Comparison of ENCODE assay signal across 10 mouse cellular contexts in the genomic region with DNA sequence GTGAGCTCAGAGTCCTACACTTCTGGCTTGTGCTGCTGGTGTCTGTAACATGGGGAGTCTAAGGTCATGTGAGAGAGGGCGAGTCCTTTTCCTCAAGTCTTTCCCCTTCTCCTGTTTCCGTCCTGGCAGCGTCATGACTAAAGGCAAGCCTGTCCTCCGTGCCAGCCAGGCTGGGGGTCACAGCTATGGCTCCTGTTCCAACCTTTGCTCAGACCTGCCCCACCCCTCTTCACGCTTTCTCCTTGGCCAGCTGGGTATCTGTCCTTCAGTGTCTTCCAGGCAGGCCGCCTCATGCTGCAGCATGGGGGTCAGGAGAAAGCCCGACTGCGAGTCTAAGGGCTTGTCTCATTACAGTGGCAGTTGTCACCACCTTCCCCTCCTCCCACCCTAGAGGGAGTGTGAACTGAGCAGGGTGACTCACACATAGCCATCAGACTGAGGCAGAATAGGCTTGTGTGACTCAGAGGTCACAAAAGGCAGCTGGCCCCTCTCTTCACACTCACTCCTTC. TPM values are rescaled to one million over a fixed set of nuclear protein-coding genes. Genes with fewer than 3 reads are reported as not detected.
DNase-seq lines count a peak whose midpoint lies in the region; ATAC-seq and TF ChIP-seq lines count a peak whose summit lies in the region.
"Had no signal": no experiment of that assay in that cellular context is flagged by ENCODE, and none has a peak within 500 bp of the region (broad histone marks: within the 10 kb centered on the region; RNA-seq: fewer than 3 reads in every experiment).

No protein-coding gene starts in this region.

- TF ChIP-seq EP300 in stomach, postnatal 0 days (optimal IDR thresholded peaks at IDR 0.05) = no peak

- no peak overlapping the region for H3K4me3 ChIP-seq in midbrain, embryonic 13.5 days (replicated peaks)
- no peak overlapping the region for H3K4me3 ChIP-seq in midbrain, embryonic 11.5 days (ENCODE audit: low read depth, low read length)
- no peak overlapping the region for H3K4me3 ChIP-seq in kidney, adult 2 months (ENCODE audit: insufficient read depth, low read depth, low read length)
- no peak overlapping the region for H3K4me3 ChIP-seq in stomach, postnatal 0 days (ENCODE audit: low read depth, low read length)
- H3K4me3 ChIP-seq in midbrain, embryonic 15.5 days = no peak overlapping the region

- H3K4me1 ChIP-seq in midbrain, embryonic 13.5 days (replicated peaks) = no peaks in the 10 kb centered on the region
- no peaks in the 10 kb centered on the region for H3K4me1 ChIP-seq in midbrain, embryonic 11.5 days (ENCODE audit: control insufficient read depth, insufficient read depth, low read length)
- H3K4me1 ChIP-seq in kidney, adult 2 months (ENCODE audit: control insufficient read depth, insufficient read depth, low read length) = peaks cover 11% of the 10 kb centered on the region; the same call in 1 of the 2 replicates
- H3K4me1 ChIP-seq in stomach, postnatal 0 days (replicated peaks; ENCODE audit: control insufficient read depth, insufficient read depth) = no peaks in the 10 kb centered on the region
- H3K4me1 ChIP-seq in midbrain, embryonic 15.5 days = no peaks in the 10 kb centered on the region

- ATAC-seq in midbrain, embryonic 13.5 days = peak; percentile 17; the same call in 1 of the 2 replicates
- ATAC-seq in midbrain, embryonic 11.5 days (ENCODE audit: low FRiP score) = no peak
- ATAC-seq in stomach, postnatal 0 days (ENCODE audit: low FRiP score, low TSS enrichment) = peak; percentile 90
- ATAC-seq in megakaryocyte, adult 5-6 weeks (ENCODE audit: poor library complexity, severe bottlenecking) = no peak
- ATAC-seq in midbrain, embryonic 15.5 days (replicated peaks) = no peak

- no peak overlapping the region for H3K9ac ChIP-seq in midbrain, embryonic 13.5 days (replicated peaks)
- H3K9ac ChIP-seq in midbrain, embryonic 11.5 days (ENCODE audit: low read length) = no peak overlapping the region
- H3K9ac ChIP-seq in stomach, postnatal 0 days (ENCODE audit: low read length) = no peak overlapping the region
- H3K9ac ChIP-seq in midbrain, embryonic 15.5 days = no peak overlapping the region

- no peak for TF ChIP-seq POLR2A in kidney, adult 2 months (IDR thresholded peaks at IDR 0.05; ENCODE audit: low read depth, low read length)

- WGBS in midbrain, embryonic 13.5 days = 79% methylated on average over 8 of the region's 8 CpGs
- WGBS in midbrain, embryonic 11.5 days = 84% methylated on average over 8 of the region's 8 CpGs
- WGBS in kidney, adult 2 months = 38% methylated on average over 8 of the region's 8 CpGs
- 48% methylated on average over 8 of the region's 8 CpGs for WGBS in stomach, postnatal 0 days
- WGBS in midbrain, embryonic 15.5 days = 75% methylated on average over 8 of the region's 8 CpGs

- no peak for DNase-seq in midbrain, embryonic 11.5 days (ENCODE audit: low spot score, missing footprints)
- peak; percentile 40 for DNase-seq in fibroblast of lung, adult 2 months (ENCODE audit: low read depth)
- peak; percentile 82 for DNase-seq in kidney, adult 2 months
- peak; percentile 78 for DNase-seq in stomach, postnatal 0 days (ENCODE audit: low spot score)
- no peak for DNase-seq in layer of hippocampus, postnatal 25 days (ENCODE audit: extremely low spot score in 1 of 2, low spot score in 1 of 2)

- H3K36me3 ChIP-seq in midbrain, embryonic 13.5 days = no peaks in the 10 kb centered on the region
- no peaks in the 10 kb centered on the region for H3K36me3 ChIP-seq in midbrain, embryonic 11.5 days (ENCODE audit: control insufficient read depth, insufficient read depth, low read length)
- no peaks in the 10 kb centered on the region for H3K36me3 ChIP-seq in kidney, adult 2 months (ENCODE audit: control insufficient read depth, insufficient read depth, low read length)
- H3K36me3 ChIP-seq in stomach, postnatal 0 days (ENCODE audit: control insufficient read depth, insufficient read depth, low read length) = no peaks in the 10 kb centered on the region
- no peaks in the 10 kb centered on the region for H3K36me3 ChIP-seq in midbrain, embryonic 15.5 days (replicated peaks)

- H3K27ac ChIP-seq in midbrain, embryonic 13.5 days = no peak overlapping the region
- H3K27ac ChIP-seq in midbrain, embryonic 11.5 days (ENCODE audit: low read depth, low read length) = no peak overlapping the region
- peak overlapping the region; percentile 47; the same call in 1 of the 2 replicates for H3K27ac ChIP-seq in kidney, adult 2 months (ENCODE audit: insufficient read depth, low read depth, low read length)
- H3K27ac ChIP-seq in stomach, postnatal 0 days (replicated peaks) = peak overlapping the region; percentile 67
- no peak overlapping the region for H3K27ac ChIP-seq in midbrain, embryonic 15.5 days
- H3K27ac ChIP-seq: macrophage had no signal

- no peaks in the 10 kb centered on the region for H3K9me3 ChIP-seq in midbrain, embryonic 13.5 days
- H3K9me3 ChIP-seq in midbrain, embryonic 11.5 days (ENCODE audit: control insufficient read depth, low read length) = no peaks in the 10 kb centered on the region
- no peaks in the 10 kb centered on the region for H3K9me3 ChIP-seq in stomach, postnatal 0 days (ENCODE audit: control insufficient read depth, low read length)
- H3K9me3 ChIP-seq in midbrain, embryonic 15.5 days = no peaks in the 10 kb centered on the region

- no peaks in the 10 kb centered on the region for H3K27me3 ChIP-seq in midbrain, embryonic 13.5 days
- H3K27me3 ChIP-seq in midbrain, embryonic 11.5 days (ENCODE audit: control insufficient read depth, insufficient read depth, low read length) = no peaks in the 10 kb centered on the region
- no peaks in the 10 kb centered on the region for H3K27me3 ChIP-seq in kidney, adult 2 months (replicated peaks; ENCODE audit: control insufficient read depth, insufficient read depth, low read length)
- no peaks in the 10 kb centered on the region for H3K27me3 ChIP-seq in stomach, postnatal 0 days (ENCODE audit: control insufficient read depth, insufficient read depth, low read length)
- no peaks in the 10 kb centered on the region for H3K27me3 ChIP-seq in midbrain, embryonic 15.5 days (replicated peaks)

- no peak overlapping the region for H3K4me2 ChIP-seq in midbrain, embryonic 13.5 days (replicated peaks)
- H3K4me2 ChIP-seq in midbrain, embryonic 11.5 days = no peak overlapping the region
- no peak overlapping the region for H3K4me2 ChIP-seq in stomach, postnatal 0 days (replicated peaks; ENCODE audit: low read depth)
- H3K4me2 ChIP-seq in midbrain, embryonic 15.5 days = no peak overlapping the region

- no peak for TF ChIP-seq CTCF in kidney, adult 2 months (conservative IDR thresholded peaks at IDR 0.05; ENCODE audit: insufficient read depth, insufficient read length, low read depth, low read length)
- no peak for TF ChIP-seq CTCF in stomach, postnatal 0 days (IDR thresholded peaks at IDR 0.05; ENCODE audit: low read depth)

RNA-seq across cellular contexts. Expression of a gene that starts 23.0 kb away (rescaled TPM):
- polyA plus RNA-seq in midbrain, embryonic 13.5 days (2015; fragmentation: Nextera tagmentation; extraction: Ambion mirVana) = 2.2 and 3.0 TPM in 2 replicates
- 10.1 and 13.0 TPM in 2 replicates for polyA plus RNA-seq in midbrain, embryonic 11.5 days (2014; fragmentation: Nextera tagmentation; extraction: Ambion mirVana)
- polyA plus RNA-seq in kidney, adult 2 months (2012; rRNA removed) = 29.6 and 29.7 TPM in 2 replicates
- 8.7 and 9.4 TPM in 2 replicates for polyA plus RNA-seq in stomach, postnatal 0 days (2015; fragmentation: Nextera tagmentation; extraction: Ambion mirVana)
- not detected for total RNA-seq in layer of hippocampus, postnatal 25 days (2021)
- total RNA-seq in megakaryocyte, adult 5-6 weeks (2015) = 1.6 TPM in 2 replicates
- total RNA-seq in megakaryocyte, adult 5-6 weeks (2017) = 1.4 and 3.0 TPM in 2 replicates
- polyA plus RNA-seq in midbrain, embryonic 15.5 days (2015; fragmentation: Nextera tagmentation; extraction: Ambion mirVana) = 1.3 and 1.9 TPM in 2 replicates
- polyA plus RNA-seq: testis, adult 2 months had no signal

RNA-seq across cellular contexts. Expression of a gene that starts 32.9 kb away (rescaled TPM):
- 11.1 and 12.8 TPM in 2 replicates for polyA plus RNA-seq in midbrain, embryonic 13.5 days (2015; fragmentation: Nextera tagmentation; extraction: Ambion mirVana)
- polyA plus RNA-seq in midbrain, embryonic 11.5 days (2014; fragmentation: Nextera tagmentation; extraction: Ambion mirVana) = 8.7 and 9.8 TPM in 2 replicates
- polyA plus RNA-seq in kidney, adult 2 months (2012; rRNA removed) = 286 and 363 TPM in 2 replicates
- polyA plus RNA-seq in stomach, postnatal 0 days (2015; fragmentation: Nextera tagmentation; extraction: Ambion mirVana) = 307 and 320 TPM in 2 replicates
- 100 to 1,000 TPM; 100 to 121 TPM for total RNA-seq in layer of hippocampus, postnatal 25 days (2021)
- 10.8 and 11.3 TPM in 2 replicates for total RNA-seq in megakaryocyte, adult 5-6 weeks (2015)
- 9.1 and 14.0 TPM in 2 replicates for total RNA-seq in megakaryocyte, adult 5-6 weeks (2017)
- 21.4 and 22.0 TPM in 2 replicates for polyA plus RNA-seq in midbrain, embryonic 15.5 days (2015; fragmentation: Nextera tagmentation; extraction: Ambion mirVana)

RNA-seq across cellular contexts. Expression of a gene that starts 51.8 kb away (rescaled TPM):
- polyA plus RNA-seq in midbrain, embryonic 13.5 days (2015; fragmentation: Nextera tagmentation; extraction: Ambion mirVana) = 102 and 106 TPM in 2 replicates
- polyA plus RNA-seq in midbrain, embryonic 11.5 days (2014; fragmentation: Nextera tagmentation; extraction: Ambion mirVana) = 38.8 and 43.1 TPM in 2 replicates
- 1.8 and 2.4 TPM in 2 replicates for polyA plus RNA-seq in kidney, adult 2 months (2012; rRNA removed)
- 8.7 and 9.1 TPM in 2 replicates for polyA plus RNA-seq in stomach, postnatal 0 days (2015; fragmentation: Nextera tagmentation; extraction: Ambion mirVana)
- 100 to 1,000 TPM; 102 to 107 TPM for total RNA-seq in layer of hippocampus, postnatal 25 days (2021)
- total RNA-seq in megakaryocyte, adult 5-6 weeks (2015) = 0.07 and 0.25 TPM in 2 replicates
- total RNA-seq in megakaryocyte, adult 5-6 weeks (2017) = 0.22 and 0.94 TPM in 2 replicates
- polyA plus RNA-seq in midbrain, embryonic 15.5 days (2015; fragmentation: Nextera tagmentation; extraction: Ambion mirVana) = 153 and 155 TPM in 2 replicates

Comparison
In these comparisons a context has a peak if more than half of its experiments do, and no peak if none do; other contexts are left out.
1. ATAC-seq: peak in midbrain, embryonic 13.5 days (single experiment) and stomach, postnatal 0 days (single experiment); none in midbrain, embryonic 11.5 days (single experiment), megakaryocyte, adult 5-6 weeks (single experiment) and midbrain, embryonic 15.5 days (single experiment).
2. H3K27ac ChIP-seq: peak in kidney, adult 2 months (single experiment) and stomach, postnatal 0 days (single experiment); none in midbrain, embryonic 13.5 days (single experiment), midbrain, embryonic 11.5 days (single experiment) and midbrain, embryonic 15.5 days (single experiment).
3. DNase-seq: peak in fibroblast of lung, adult 2 months (single experiment), kidney, adult 2 months (single experiment) and stomach, postnatal 0 days (single experiment); none in midbrain, embryonic 11.5 days (single experiment) and layer of hippocampus, postnatal 25 days (0 of 2).
4. RNA of a gene that starts 32.9 kb away (polyA plus RNA-seq): 307 to 320 TPM in stomach, postnatal 0 days and 286 to 363 TPM in kidney, adult 2 months; 21.4 to 22.0 TPM in midbrain, embryonic 15.5 days, 11.1 to 12.8 TPM in midbrain, embryonic 13.5 days and 8.7 to 9.8 TPM in midbrain, embryonic 11.5 days; every median in the first group is over 10 times any median in the second.